Mouse (Mus musculus) forebrain, embryonic 14.5 days (tissue): ENCODE measurements around the gene Ooep. TPM values are rescaled to one million over a fixed set of nuclear protein-coding genes. Genes with fewer than 3 reads are reported as not detected.
"Not testable (repeated sequence)": the region's sequence is repeated elsewhere in the genome, so short reads cannot be mapped to it uniquely, and the experiment has no call there.

ENCODE experiments used
- ATAC-seq: fragments of 200-750 bp; cut with Nextera tagmentation; 2 replicates; pipeline ENCODE4 v1.8.0; 2017; ENCODE audit warnings: mild to moderate bottlenecking, moderate library complexity
- DNase-seq: peaks from one replicate; pipeline ENCODE4 v3.0.0-alpha.2; 2015; ENCODE audit warnings: low spot score
- H3K27ac ChIP-seq: fragments of 300-500 bp; sonication (generic); 2 replicates; pipeline ENCODE4 v1.5.1; 2014; ENCODE audit warnings: low read depth, mild to moderate bottlenecking, control low read depth, low read length, moderate library complexity
- H3K27me3 ChIP-seq: fragments of 300-500 bp; sonication (generic); replicated peaks from 2 replicates; pipeline ENCODE4 v1.6.1; 2014; ENCODE audit warnings: low read length, control low read depth, mixed read lengths; ENCODE audit not compliant: control insufficient read depth, insufficient read depth
- H3K36me3 ChIP-seq: fragments of 300-500 bp; sonication (generic); 2 replicates; pipeline ENCODE4 v1.6.1; 2014; ENCODE audit warnings: low read length, control low read depth; ENCODE audit not compliant: control insufficient read depth, insufficient read depth
- H3K4me1 ChIP-seq: fragments of 300-500 bp; sonication (generic); 2 replicates; pipeline ENCODE4 v1.6.1; 2014; ENCODE audit warnings: antibody characterized with exemption, low read length, control low read depth; ENCODE audit not compliant: control insufficient read depth, insufficient read depth
- H3K4me2 ChIP-seq: fragments of 300-500 bp; sonication (generic); 2 replicates; pipeline ENCODE4 v1.6.1; 2014; ENCODE audit warnings: mild to moderate bottlenecking, control low read depth, low read length
- H3K4me3 ChIP-seq: fragments of 300-500 bp; sonication (generic); 2 replicates; pipeline ENCODE4 v1.5.1; 2014; ENCODE audit warnings: low read depth, low read length, control low read depth
- H3K9ac ChIP-seq: fragments of 300-500 bp; sonication (generic); 2 replicates; pipeline ENCODE4 v1.6.1; 2014; ENCODE audit warnings: mild to moderate bottlenecking, low read length, control low read depth, moderate library complexity
- H3K9me3 ChIP-seq: fragments of 300-500 bp; sonication (generic); replicated peaks from 2 replicates; pipeline ENCODE4 v1.6.1; 2016; ENCODE audit warnings: low read length, control low read depth, mixed read lengths; ENCODE audit not compliant: control insufficient read depth
- WGBS: fragments of 180-500 bp; shearing (Covaris S2); extraction: QIAGEN DNeasy Blood & Tissue Kit; methylation state at CpG from one replicate; pipeline ENCODE4 v1.1.7; 2014; 5-methylcytosine and 5-hydroxymethylcytosine counted together
- polyA plus RNA-seq: library from polyadenylated mRNA; unstranded; fragments of >200 nt; fragmentation: Nextera tagmentation; extraction: Ambion mirVana; gene quantifications from 2 replicates; pipeline ENCODE4 v1.2.1, GENCODE M21; 2014

The Ooep gene
- polyA plus RNA-seq, 1 experiment from 2014 or later: 7.3 TPM

- ATAC-seq (no peak), DNase-seq (no peak)
- H3K27me3 ChIP-seq: no peaks in the 10 kb centered on the region
- no peak overlapping the region for H3K27ac ChIP-seq
- no peaks in the 10 kb centered on the region for H3K36me3 ChIP-seq
- no peak overlapping the region for H3K9ac ChIP-seq
- no peaks in the 10 kb centered on the region for H3K9me3 ChIP-seq
- no peaks in the 10 kb centered on the region for H3K4me1 ChIP-seq
- 79% methylated on average over 6 of the region's 6 CpGs for WGBS
- H3K4me3 ChIP-seq: no peak overlapping the region
- no peak overlapping the region for H3K4me2 ChIP-seq
These were observed 18.6 kb downstream of the Ooep start for GRCm38 (mm10) chr9:78359750-78360483.

DNA sequence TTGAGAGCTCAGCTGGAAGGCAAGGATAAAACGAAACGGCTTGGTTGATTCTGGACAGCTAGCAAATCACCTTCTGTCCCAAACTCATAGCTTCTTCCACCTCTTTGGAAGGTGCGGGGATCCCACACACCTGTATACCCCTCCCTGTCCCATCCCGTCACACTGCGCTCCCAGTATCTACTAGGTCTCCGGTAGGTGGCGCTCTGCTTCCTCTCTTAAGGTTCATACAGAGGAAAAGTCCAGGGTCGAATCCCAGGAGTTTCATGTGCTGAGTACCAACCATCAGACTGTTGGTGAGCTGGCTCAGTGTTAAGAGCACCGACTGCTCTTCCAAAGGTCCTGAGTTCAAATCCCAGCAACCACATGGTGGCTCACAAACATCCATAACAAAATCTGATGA, 20.5 kb downstream of the Ooep start:
- no peak overlapping the region for H3K9ac ChIP-seq
- H3K4me1 ChIP-seq: no peaks in the 10 kb centered on the region
- DNase-seq: peak; percentile 81
- H3K4me3 ChIP-seq: no peak overlapping the region
- WGBS: 13% methylated on average over 9 of the region's 9 CpGs
- no peaks in the 10 kb centered on the region for H3K9me3 ChIP-seq
- no peak overlapping the region for H3K27ac ChIP-seq
- no peak overlapping the region for H3K4me2 ChIP-seq
- H3K36me3 ChIP-seq: no peaks in the 10 kb centered on the region
- ATAC-seq: peak; percentile 72
- H3K27me3 ChIP-seq: no peaks in the 10 kb centered on the region

- Histone ChIP-seq H3K4me2 (no peak within 1 kb of the TSS), H3K4me1 (no peaks in the 10 kb centered on the region), H3K9me3 (no peaks in the 10 kb centered on the region), H3K36me3 (no peaks in the 10 kb centered on the region), H3K4me3 (no peak within 1 kb of the TSS), H3K27ac (no peak within 1 kb of the TSS), H3K27me3 (no peaks in the 10 kb centered on the region), H3K9ac (no peak within 1 kb of the TSS)
- no peak for DNase-seq
- ATAC-seq: no peak
- WGBS: 89% methylated on average over 8 of the region's 8 CpGs
These were observed 22.9 kb downstream of the Ooep start, which contains the start of gene Gsta2 for GRCm38 (mm10) chr9:78355611-78356010. Gsta2 (minus strand) TSS chr9:78355788.

GRCm38 (mm10) chr9:78354665-78355578, 23.6 kb downstream of the Ooep start:
- Histone ChIP-seq H3K36me3 (no peaks in the 10 kb centered on the region), H3K27ac (no peak overlapping the region), H3K9ac (no peak overlapping the region), H3K4me2 (no peak overlapping the region), H3K4me3 (no peak overlapping the region), H3K9me3 (no peaks in the 10 kb centered on the region), H3K27me3 (no peaks in the 10 kb centered on the region), H3K4me1 (no peaks in the 10 kb centered on the region)
- 83% methylated on average over 11 of the region's 11 CpGs for WGBS
- DNase-seq (no peak), ATAC-seq (no peak)

GRCm38 (mm10) chr9:78351504-78352220, 26.9 kb downstream of the Ooep start:
- Histone ChIP-seq H3K4me1 (no peaks in the 10 kb centered on the region), H3K9ac (no peak overlapping the region), H3K27ac (no peak overlapping the region), H3K36me3 (no peaks in the 10 kb centered on the region), H3K4me2 (no peak overlapping the region), H3K4me3 (no peak overlapping the region), H3K27me3 (no peaks in the 10 kb centered on the region), H3K9me3 (no peaks in the 10 kb centered on the region)
- ATAC-seq (no peak), DNase-seq (no peak)
- 85% methylated on average over 6 of the region's 6 CpGs for WGBS

DNA sequence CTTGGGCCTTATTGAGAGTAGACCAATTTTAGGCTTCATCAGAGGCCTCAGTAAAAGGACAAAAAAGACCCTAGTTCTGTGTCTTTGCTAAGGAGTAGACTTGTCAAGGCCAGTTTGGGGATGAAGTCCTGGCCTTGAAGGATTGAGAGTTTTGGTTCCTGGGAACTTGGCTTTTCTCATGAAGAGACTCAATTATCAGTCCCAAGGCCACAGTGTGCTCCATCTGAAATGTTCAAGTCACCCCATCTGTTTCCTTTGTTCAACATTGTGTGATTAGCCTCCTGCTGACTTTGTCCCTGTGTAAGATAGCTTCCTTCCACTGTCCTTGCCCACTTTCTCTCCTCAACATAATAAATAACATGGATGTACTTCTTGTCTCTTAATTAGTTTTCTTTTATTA, 28.5 kb downstream of the Ooep start:
- H3K27me3 ChIP-seq, DNase-seq, H3K4me1 ChIP-seq, H3K36me3 ChIP-seq, H3K27ac ChIP-seq, ATAC-seq, H3K4me2 ChIP-seq, H3K4me3 ChIP-seq, H3K9me3 ChIP-seq, H3K9ac ChIP-seq: not testable (repeated sequence)

GRCm38 (mm10) chr9:78349141-78349540, 29.4 kb downstream of the Ooep start:
- not testable (repeated sequence) for H3K27me3 ChIP-seq, H3K36me3 ChIP-seq, H3K4me3 ChIP-seq, H3K27ac ChIP-seq, H3K4me1 ChIP-seq, ATAC-seq, H3K9me3 ChIP-seq, DNase-seq, H3K4me2 ChIP-seq, H3K9ac ChIP-seq
- WGBS: 81% methylated on average over 3 of the region's 3 CpGs

DNA sequence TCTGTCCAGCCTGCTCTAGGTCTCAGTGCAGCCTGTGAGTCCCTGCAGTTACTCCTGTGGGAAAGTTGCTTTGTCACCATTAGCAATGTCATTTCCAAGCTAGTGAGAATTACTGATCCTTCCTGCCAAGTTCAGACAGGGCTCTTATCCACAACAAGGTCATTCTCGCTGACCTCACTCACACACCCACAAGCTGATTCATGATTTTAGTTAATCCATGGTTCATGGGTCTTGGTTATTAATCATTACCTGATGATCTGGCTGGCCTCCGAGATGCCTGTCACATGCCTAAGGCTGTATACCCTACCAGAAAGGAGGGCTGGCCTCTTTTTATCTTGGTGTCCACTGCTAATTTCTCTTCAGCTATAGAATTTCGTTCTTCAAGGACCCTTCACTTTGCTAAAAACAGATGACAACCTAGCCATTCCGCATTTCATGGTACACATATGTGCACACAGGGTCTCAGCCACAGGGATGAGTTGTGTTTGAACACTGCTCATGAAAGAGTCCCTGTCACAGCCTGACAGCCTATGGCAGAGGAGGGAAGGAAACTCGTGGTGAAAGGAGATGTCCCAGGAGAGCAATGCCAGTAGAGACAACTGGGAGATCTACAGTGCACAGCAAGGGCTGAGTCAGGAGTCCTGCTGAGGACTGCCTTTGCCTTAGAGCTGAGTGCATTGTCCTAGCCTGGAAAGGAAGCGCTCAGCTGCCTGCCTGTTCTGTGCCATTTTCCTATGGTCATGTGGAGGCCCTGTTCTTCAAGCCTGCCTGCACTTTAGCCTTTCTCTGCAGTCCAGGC, 30.1 kb downstream of the Ooep start:
- H3K9me3 ChIP-seq, ATAC-seq, H3K4me3 ChIP-seq, H3K36me3 ChIP-seq, H3K27me3 ChIP-seq, DNase-seq, H3K27ac ChIP-seq, H3K4me1 ChIP-seq, H3K9ac ChIP-seq, H3K4me2 ChIP-seq: not testable (repeated sequence)
- 66% methylated on average over 6 of the region's 6 CpGs for WGBS
